Mouse (Mus musculus) embryonic facial prominence, embryonic 11.5 days (tissue): Measurements from ENCODE around the gene Syn3. TPM values are rescaled to one million over a fixed set of nuclear protein-coding genes. Genes with fewer than 3 reads are reported as not detected.

ENCODE experiments used
- ATAC-seq: fragments of 200-750 bp; cut with Nextera tagmentation; replicated peaks from 2 replicates; pipeline ENCODE4 v1.8.0; 2017; ENCODE audit warnings: low read depth; ENCODE audit not compliant: insufficient number of reproducible peaks, low FRiP score, low TSS enrichment
- DNase-seq: peaks from one replicate; pipeline ENCODE4 v3.0.0-alpha.2; 2015; ENCODE audit warnings: low spot score
- H3K27ac ChIP-seq: fragments of 300-500 bp; sonication (generic); replicated peaks from 2 replicates; pipeline ENCODE4 v1.5.1; 2014; ENCODE audit warnings: mild to moderate bottlenecking, low read depth, low read length, control low read depth
- H3K27me3 ChIP-seq: fragments of 300-500 bp; sonication (generic); 2 replicates; pipeline ENCODE4 v1.6.1; 2014; ENCODE audit warnings: mild to moderate bottlenecking, low read length, moderate library complexity, mixed read lengths; ENCODE audit not compliant: control insufficient read depth, insufficient read depth
- H3K36me3 ChIP-seq: fragments of 300-500 bp; sonication (generic); replicated peaks from 2 replicates; pipeline ENCODE4 v1.6.1; 2014; ENCODE audit warnings: low read depth, mild to moderate bottlenecking, low read length, moderate library complexity, mixed read lengths; ENCODE audit not compliant: control insufficient read depth, insufficient read depth
- H3K4me1 ChIP-seq: fragments of 300-500 bp; sonication (generic); 2 replicates; pipeline ENCODE4 v1.6.1; 2014; ENCODE audit warnings: low read length, mixed read lengths; ENCODE audit not compliant: control insufficient read depth, insufficient read depth
- H3K4me2 ChIP-seq: fragments of 300-500 bp; sonication (generic); 2 replicates; pipeline ENCODE4 v1.6.1; 2014; ENCODE audit warnings: low read depth, mild to moderate bottlenecking, control low read depth, low read length, moderate library complexity
- H3K4me3 ChIP-seq: fragments of 300-500 bp; sonication (generic); 2 replicates; pipeline ENCODE4 v1.5.1; 2014; ENCODE audit warnings: low read depth, low read length, control low read depth
- H3K9ac ChIP-seq: fragments of 300-500 bp; sonication (generic); replicated peaks from 2 replicates; pipeline ENCODE4 v1.6.1; 2014; ENCODE audit warnings: mild to moderate bottlenecking, control low read depth, low read length
- H3K9me3 ChIP-seq: fragments of 300-500 bp; sonication (generic); replicated peaks from 2 replicates; pipeline ENCODE4 v1.6.1; 2016; ENCODE audit warnings: mild to moderate bottlenecking, low read length, inconsistent platforms, mixed read lengths; ENCODE audit not compliant: control insufficient read depth
- WGBS: fragments of 180-500 bp; shearing (Covaris S2); extraction: QIAGEN DNeasy Blood & Tissue Kit; methylation state at CpG from one replicate; pipeline ENCODE4 v1.1.7; 2014; 5-methylcytosine and 5-hydroxymethylcytosine counted together
- polyA plus RNA-seq: library from polyadenylated mRNA; unstranded; fragments of >200 nt; fragmentation: Nextera tagmentation; extraction: Ambion mirVana; gene quantifications from 2 replicates; pipeline ENCODE4 v1.2.1, GENCODE M21; 2014

Syn3 gene
- polyA plus RNA-seq, 1 experiment from 2014 or later = 3.1 TPM

- Histone ChIP-seq H3K4me2 (no peak overlapping the region), H3K4me1 (no peaks in the 10 kb centered on the region), H3K9ac (no peak overlapping the region), H3K27me3 (no peaks in the 10 kb centered on the region), H3K27ac (no peak overlapping the region), H3K9me3 (no peaks in the 10 kb centered on the region), H3K36me3 (no peaks in the 10 kb centered on the region), H3K4me3 (no peak overlapping the region)
- ATAC-seq = no peak
- DNase-seq = peak; percentile 63
- 40% methylated on average over 2 of the region's 2 CpGs for WGBS
These were observed 6.4 kb downstream of the Syn3 start for GRCm38 (mm10) chr10:86492089-86492907.

GRCm38 (mm10) chr10:86491316-86492088 lies 7.2 kb downstream of the Syn3 start:
- no peak overlapping the region for H3K4me3 ChIP-seq
- H3K4me2 ChIP-seq = no peak overlapping the region
- peak overlapping the region; percentile 34 for H3K9ac ChIP-seq
- H3K36me3 ChIP-seq = no peaks in the 10 kb centered on the region
- 31% methylated on average over 3 of the region's 3 CpGs for WGBS
- no peaks in the 10 kb centered on the region for H3K4me1 ChIP-seq
- ATAC-seq (0 out of 2 replicates have a peak, but pooled peaks have one; percentile 54), DNase-seq (no peak)
- H3K27me3 ChIP-seq = no peaks in the 10 kb centered on the region
- H3K9me3 ChIP-seq = no peaks in the 10 kb centered on the region
- no peak overlapping the region for H3K27ac ChIP-seq

GRCm38 (mm10) chr10:86488544-86488943 lies 10.2 kb downstream of the Syn3 start:
- Histone ChIP-seq H3K9ac (no peak overlapping the region), H3K27ac (no peak overlapping the region), H3K36me3 (no peaks in the 10 kb centered on the region), H3K27me3 (no peaks in the 10 kb centered on the region), H3K9me3 (no peaks in the 10 kb centered on the region), H3K4me3 (no peak overlapping the region), H3K4me1 (no peaks in the 10 kb centered on the region), H3K4me2 (no peak overlapping the region)
- ATAC-seq (no peak), DNase-seq (no peak)
- WGBS = 81% methylated on average over 5 of the region's 5 CpGs

GRCm38 (mm10) chr10:86485971-86486370 lies 12.7 kb downstream of the Syn3 start:
- no peak for DNase-seq
- Histone ChIP-seq H3K4me1 (no peaks in the 10 kb centered on the region), H3K4me3 (no peak overlapping the region), H3K4me2 (no peak overlapping the region), H3K9ac (no peak overlapping the region), H3K36me3 (no peaks in the 10 kb centered on the region), H3K27ac (no peak overlapping the region), H3K27me3 (no peaks in the 10 kb centered on the region), H3K9me3 (no peaks in the 10 kb centered on the region)
- no peak for ATAC-seq
- 70% methylated on average over 4 of the region's 4 CpGs for WGBS

- Histone ChIP-seq H3K9me3 (no peaks in the 10 kb centered on the region), H3K27me3 (no peaks in the 10 kb centered on the region), H3K4me3 (no peak overlapping the region), H3K4me2 (no peak overlapping the region), H3K36me3 (no peaks in the 10 kb centered on the region), H3K9ac (no peak overlapping the region), H3K27ac (no peak overlapping the region), H3K4me1 (no peaks in the 10 kb centered on the region)
- DNase-seq (peak; percentile 56), ATAC-seq (no peak)
- 16% methylated on average over 3 of the region's 3 CpGs for WGBS
These were observed 14.7 kb downstream of the Syn3 start for GRCm38 (mm10) chr10:86483968-86484367.

GRCm38 (mm10) chr10:86482496-86482895 lies 16.2 kb downstream of the Syn3 start:
- H3K4me3 ChIP-seq = no peak overlapping the region
- WGBS = 63% methylated on average over 1 of the region's 1 CpGs

GRCm38 (mm10) chr10:86480711-86481110 lies 18.0 kb downstream of the Syn3 start:
- no peaks in the 10 kb centered on the region for H3K4me1 ChIP-seq
- no peak overlapping the region for H3K4me2 ChIP-seq
- no peak overlapping the region for H3K4me3 ChIP-seq
- no peak overlapping the region for H3K27ac ChIP-seq
- WGBS = 88% methylated on average over 6 of the region's 6 CpGs
- ATAC-seq (no peak), DNase-seq (no peak)
- H3K9me3 ChIP-seq = no peaks in the 10 kb centered on the region
- no peak overlapping the region for H3K9ac ChIP-seq
- no peaks in the 10 kb centered on the region for H3K27me3 ChIP-seq
- H3K36me3 ChIP-seq = no peaks in the 10 kb centered on the region

More at GRCm38 (mm10) chr10:86482496-86482895, 16.2 kb downstream of the Syn3 start:
- Histone ChIP-seq H3K4me2 (no peak overlapping the region), H3K4me1 (no peaks in the 10 kb centered on the region), H3K9me3 (no peaks in the 10 kb centered on the region), H3K27me3 (no peaks in the 10 kb centered on the region), H3K36me3 (no peaks in the 10 kb centered on the region), H3K27ac (no peak overlapping the region), H3K9ac (no peak overlapping the region)
- ATAC-seq = no peak
- DNase-seq = no peak

GRCm38 (mm10) chr10:86479718-86480121 lies 19.0 kb downstream of the Syn3 start:
- ATAC-seq = 0 out of 2 replicates have a peak, but pooled peaks have one; percentile 41
- no peaks in the 10 kb centered on the region for H3K36me3 ChIP-seq
- no peaks in the 10 kb centered on the region for H3K27me3 ChIP-seq
- no peaks in the 10 kb centered on the region for H3K4me1 ChIP-seq
- H3K9me3 ChIP-seq = no peaks in the 10 kb centered on the region
- no peak overlapping the region for H3K27ac ChIP-seq
- H3K9ac ChIP-seq = no peak overlapping the region
- DNase-seq = peak; percentile 66
- 39% methylated on average over 4 of the region's 4 CpGs for WGBS
- H3K4me2 ChIP-seq = no peak overlapping the region
- no peak overlapping the region for H3K4me3 ChIP-seq
